8 mouse cellular contexts compared by ENCODE assay signal in genomic region chr12:8207578-8207977, GRCm38 (mm10). TPM values are rescaled to one million over a fixed set of nuclear protein-coding genes. Genes with fewer than 3 reads are reported as not detected.
A peak's percentile ranks its signal among the peaks of the same experiment; 100 is the strongest.
DNase-seq lines count a peak whose midpoint lies in the region; ATAC-seq and TF ChIP-seq lines count a peak whose summit lies in the region.

No protein-coding gene starts in this region.

- H3K9me3 ChIP-seq in lung, embryonic 14.5 days (ENCODE audit: low read depth, low read length), result no peaks in the 10 kb centered on the region
- 0 out of 2 replicates have a peak, but pooled peaks cover 3% of the 10 kb centered on the region for H3K9me3 ChIP-seq in embryonic facial prominence, embryonic 15.5 days (replicated peaks)
- H3K9me3 ChIP-seq in intestine, embryonic 15.5 days, result no peaks in the 10 kb centered on the region
- no peaks in the 10 kb centered on the region for H3K9me3 ChIP-seq in neural tube, embryonic 12.5 days

- H3K27ac ChIP-seq in lung, embryonic 14.5 days (ENCODE audit: low read depth), result no peak overlapping the region
- no peak overlapping the region for H3K27ac ChIP-seq in embryonic facial prominence, embryonic 15.5 days (replicated peaks)
- 0 out of 2 replicates have a peak overlapping the region, but pooled peaks have one; percentile 48 for H3K27ac ChIP-seq in intestine, embryonic 15.5 days
- no peak overlapping the region for H3K27ac ChIP-seq in neural tube, embryonic 12.5 days

- TF ChIP-seq CTCF in lung, embryonic 14.5 days (IDR thresholded peaks at IDR 0.05; ENCODE audit: low read depth), result no peak

- peak; percentile 26; the same call in 1 of the 2 replicates for ATAC-seq in lung, embryonic 14.5 days (ENCODE audit: insufficient read depth)
- no peak for ATAC-seq in embryonic facial prominence, embryonic 15.5 days (ENCODE audit: insufficient number of reproducible peaks, low FRiP score, low TSS enrichment, low read depth)
- peak; percentile 51 for ATAC-seq in intestine, embryonic 15.5 days
- peak; percentile 35; the same call in 1 of the 2 replicates for ATAC-seq in neural tube, embryonic 12.5 days (ENCODE audit: low FRiP score, low read depth)
- ATAC-seq in frontal cortex, adult (ENCODE audit: low TSS enrichment), result no peak

- WGBS in lung, embryonic 14.5 days, result 23% methylated on average over 5 of the region's 5 CpGs
- WGBS in embryonic facial prominence, embryonic 15.5 days, result 16% methylated on average over 5 of the region's 5 CpGs
- 16% methylated on average over 5 of the region's 5 CpGs for WGBS in intestine, embryonic 15.5 days
- 23% methylated on average over 5 of the region's 5 CpGs for WGBS in neural tube, embryonic 12.5 days

- peaks cover 3% of the 10 kb centered on the region for H3K4me1 ChIP-seq in lung, embryonic 14.5 days (ENCODE audit: insufficient read depth)
- H3K4me1 ChIP-seq in embryonic facial prominence, embryonic 15.5 days, result peaks cover 2% of the 10 kb centered on the region
- H3K4me1 ChIP-seq in intestine, embryonic 15.5 days (replicated peaks), result no peaks in the 10 kb centered on the region; the same call in 1 of the 2 replicates
- H3K4me1 ChIP-seq in neural tube, embryonic 12.5 days, result 0 out of 2 replicates have a peak, but pooled peaks cover 2% of the 10 kb centered on the region

- H3K9ac ChIP-seq in lung, embryonic 14.5 days, result peak overlapping the region; percentile 78
- peak overlapping the region; percentile 75 for H3K9ac ChIP-seq in embryonic facial prominence, embryonic 15.5 days
- H3K9ac ChIP-seq in intestine, embryonic 15.5 days, result peak overlapping the region; percentile 73
- peak overlapping the region; percentile 77; the same call in 1 of the 2 replicates for H3K9ac ChIP-seq in neural tube, embryonic 12.5 days

- no peaks in the 10 kb centered on the region for H3K27me3 ChIP-seq in lung, embryonic 14.5 days (ENCODE audit: insufficient read depth, low read length)
- no peaks in the 10 kb centered on the region for H3K27me3 ChIP-seq in embryonic facial prominence, embryonic 15.5 days
- H3K27me3 ChIP-seq in intestine, embryonic 15.5 days (replicated peaks), result no peaks in the 10 kb centered on the region
- no peaks in the 10 kb centered on the region for H3K27me3 ChIP-seq in neural tube, embryonic 12.5 days (replicated peaks)

- no peaks in the 10 kb centered on the region for H3K36me3 ChIP-seq in lung, embryonic 14.5 days (ENCODE audit: insufficient read depth)
- H3K36me3 ChIP-seq in embryonic facial prominence, embryonic 15.5 days, result no peaks in the 10 kb centered on the region
- no peaks in the 10 kb centered on the region for H3K36me3 ChIP-seq in intestine, embryonic 15.5 days
- no peaks in the 10 kb centered on the region for H3K36me3 ChIP-seq in neural tube, embryonic 12.5 days

- no peak for DNase-seq in lung, embryonic 14.5 days
- no peak for DNase-seq in lung, postnatal 4 days
- DNase-seq in layer of hippocampus, adult 8-10 months (ENCODE audit: low spot score in 2 of 2), result no peak
- DNase-seq in ovary, adult 18-20 months (ENCODE audit: low spot score), result no peak

- peak overlapping the region; percentile 83 for H3K4me3 ChIP-seq in lung, embryonic 14.5 days (ENCODE audit: low read depth, low read length)
- peak overlapping the region; percentile 86 for H3K4me3 ChIP-seq in embryonic facial prominence, embryonic 15.5 days (replicated peaks)
- peak overlapping the region; percentile 82 for H3K4me3 ChIP-seq in intestine, embryonic 15.5 days (replicated peaks)
- peak overlapping the region; percentile 68 for H3K4me3 ChIP-seq in neural tube, embryonic 12.5 days

- peak overlapping the region; percentile 59 for H3K4me2 ChIP-seq in lung, embryonic 14.5 days
- H3K4me2 ChIP-seq in embryonic facial prominence, embryonic 15.5 days (replicated peaks), result peak overlapping the region; percentile 67
- H3K4me2 ChIP-seq in intestine, embryonic 15.5 days (replicated peaks), result peak overlapping the region; percentile 68
- H3K4me2 ChIP-seq in neural tube, embryonic 12.5 days (replicated peaks), result peak overlapping the region; percentile 77

RNA-seq across cellular contexts. Expression of gene Ldah, which starts 0.3 kb away (rescaled TPM):
- 48.5 and 56.6 TPM in 2 replicates for polyA plus RNA-seq in lung, embryonic 14.5 days (2014; fragmentation: Nextera tagmentation; extraction: Ambion mirVana)
- 53.0 and 55.4 TPM in 2 replicates for polyA plus RNA-seq in embryonic facial prominence, embryonic 15.5 days (2015; fragmentation: Nextera tagmentation; extraction: Ambion mirVana)
- polyA plus RNA-seq in intestine, embryonic 15.5 days (2015; fragmentation: Nextera tagmentation; extraction: Ambion mirVana), result 60.4 and 63.2 TPM in 2 replicates
- 68.8 and 72.0 TPM in 2 replicates for polyA plus RNA-seq in neural tube, embryonic 12.5 days (2016; fragmentation: Nextera tagmentation; extraction: Ambion mirVana)
- 10 to 100 TPM; 38.3 to 49.0 (median 42.7) TPM for total RNA-seq in layer of hippocampus, adult 8-10 months (2022)

Comparison
In these comparisons a context has a peak if more than half of its experiments do, and no peak if none do; other contexts are left out.
1. ATAC-seq: peak in lung, embryonic 14.5 days (single experiment), intestine, embryonic 15.5 days (single experiment) and neural tube, embryonic 12.5 days (single experiment); none in embryonic facial prominence, embryonic 15.5 days (single experiment) and frontal cortex, adult (single experiment).
2. Peak in every context shown above with its lines, with median percentiles within 50 percentile points of each other: H3K4me2 ChIP-seq, H3K4me3 ChIP-seq and H3K9ac ChIP-seq.